Mouse (Mus musculus) liver, embryonic 11.5 days (tissue): ENCODE measurements at regions not wholly inside any gene's neighbourhood (a gene's known extent, or its start where the extent isn't known, plus 50 kb on each side); places are given as distances from the start of the nearest gene placed in this dataset.

Source experiments
- ATAC-seq: fragments of 200-750 bp; cut with Nextera tagmentation; replicated peaks from 2 replicates; pipeline ENCODE4 v1.8.0; 2017; ENCODE audit warnings: moderate number of reproducible peaks, mild to moderate bottlenecking, moderate TSS enrichment, moderate library complexity; ENCODE audit not compliant: low FRiP score
- DNase-seq: peaks from one replicate; pipeline ENCODE4 v3.0.0-alpha.2; 2017; ENCODE audit warnings: low spot score
- H3K27ac ChIP-seq: fragments of 300-500 bp; sonication (generic); 2 replicates; pipeline ENCODE4 v1.5.1; 2014; ENCODE audit warnings: mild to moderate bottlenecking, low read depth, low read length, control low read depth
- H3K27me3 ChIP-seq: fragments of 300-500 bp; sonication (generic); replicated peaks from 2 replicates; pipeline ENCODE4 v1.6.1; 2014; ENCODE audit warnings: low read length, mixed read lengths; ENCODE audit not compliant: control insufficient read depth, insufficient read depth
- H3K36me3 ChIP-seq: fragments of 300-500 bp; sonication (generic); 2 replicates; pipeline ENCODE4 v1.6.1; 2014; ENCODE audit warnings: mild to moderate bottlenecking, low read length, moderate library complexity, mixed read lengths; ENCODE audit not compliant: control insufficient read depth, insufficient read depth
- H3K4me1 ChIP-seq: fragments of 300-500 bp; sonication (generic); replicated peaks from 2 replicates; pipeline ENCODE4 v1.6.1; 2014; ENCODE audit warnings: low read length, mixed read lengths; ENCODE audit not compliant: control insufficient read depth, insufficient read depth
- H3K4me2 ChIP-seq: fragments of 300-500 bp; sonication (generic); 2 replicates; pipeline ENCODE4 v1.6.1; 2014; ENCODE audit warnings: mild to moderate bottlenecking, control low read depth, moderate library complexity
- H3K4me3 ChIP-seq: fragments of 300-500 bp; sonication (generic); 2 replicates; pipeline ENCODE4 v1.5.1; 2014; ENCODE audit warnings: low read depth, low read length, control low read depth
- H3K9ac ChIP-seq: fragments of 300-500 bp; sonication (generic); 2 replicates; pipeline ENCODE4 v1.6.1; 2014; ENCODE audit warnings: low read depth, low read length, control low read depth
- H3K9me3 ChIP-seq: fragments of 300-500 bp; sonication (generic); 2 replicates; pipeline ENCODE4 v1.6.1; 2016; ENCODE audit warnings: low read length, inconsistent platforms, mixed read lengths; ENCODE audit not compliant: control insufficient read depth
- WGBS: fragments of 180-500 bp; shearing (Covaris S2); extraction: QIAGEN DNeasy Blood & Tissue Kit; methylation state at CpG from one replicate; pipeline ENCODE4 v1.1.7; 2014; 5-methylcytosine and 5-hydroxymethylcytosine counted together

GRCm38 (mm10) chr2:115095351-115095750 lies 440.6 kb upstream of the Dph6 start:
- ATAC-seq (no peak), DNase-seq (no peak)
- Histone ChIP-seq H3K27me3 (no peaks in the 10 kb centered on the region), H3K4me1 (no peaks in the 10 kb centered on the region), H3K36me3 (no peaks in the 10 kb centered on the region), H3K4me3 (no peak overlapping the region), H3K9ac (no peak overlapping the region), H3K27ac (no peak overlapping the region), H3K9me3 (no peaks in the 10 kb centered on the region), H3K4me2 (no peak overlapping the region)
- WGBS = 80% methylated on average over 12 of the region's 12 CpGs

GRCm38 (mm10) chr2:115101501-115101900 lies 446.7 kb upstream of the Dph6 start:
- H3K4me3 ChIP-seq = no peak overlapping the region
- H3K27me3 ChIP-seq = no peaks in the 10 kb centered on the region
- no peak for DNase-seq
- no peak overlapping the region for H3K9ac ChIP-seq
- no peaks in the 10 kb centered on the region for H3K9me3 ChIP-seq
- WGBS = 78% methylated on average over 3 of the region's 3 CpGs
- H3K4me1 ChIP-seq = no peaks in the 10 kb centered on the region
- ATAC-seq = no peak
- no peak overlapping the region for H3K4me2 ChIP-seq
- no peaks in the 10 kb centered on the region for H3K36me3 ChIP-seq
- H3K27ac ChIP-seq = no peak overlapping the region

GRCm38 (mm10) chr2:115119429-115120205 lies 461.9 kb upstream of the BC052040 start:
- Histone ChIP-seq H3K4me1 (no peaks in the 10 kb centered on the region), H3K36me3 (no peaks in the 10 kb centered on the region), H3K27me3 (no peaks in the 10 kb centered on the region), H3K9me3 (no peaks in the 10 kb centered on the region), H3K27ac (no peak overlapping the region), H3K9ac (no peak overlapping the region), H3K4me3 (no peak overlapping the region), H3K4me2 (no peak overlapping the region)
- ATAC-seq = no peak
- no peak for DNase-seq
- 71% methylated on average over 9 of the region's 9 CpGs for WGBS

- Histone ChIP-seq H3K4me2 (no peak overlapping the region), H3K9ac (no peak overlapping the region)
- DNase-seq = no peak
Observed at GRCm38 (mm10) chr2:115120206-115120503, 461.4 kb upstream of the BC052040 start.

GRCm38 (mm10) chr2:115126625-115127369 lies 454.7 kb upstream of the BC052040 start:
- H3K4me2 ChIP-seq = no peak overlapping the region
- H3K9ac ChIP-seq = no peak overlapping the region
- H3K36me3 ChIP-seq = no peaks in the 10 kb centered on the region
- H3K27ac ChIP-seq = no peak overlapping the region
- H3K9me3 ChIP-seq = no peaks in the 10 kb centered on the region
- H3K27me3 ChIP-seq = no peaks in the 10 kb centered on the region
- H3K4me3 ChIP-seq = no peak overlapping the region
- ATAC-seq (no peak), DNase-seq (no peak)
- 84% methylated on average over 6 of the region's 6 CpGs for whole genome bisulfite sequencing
- no peaks in the 10 kb centered on the region for H3K4me1 ChIP-seq

More at GRCm38 (mm10) chr2:115120206-115120503, 461.4 kb upstream of the BC052040 start:
- H3K4me3 ChIP-seq = no peak overlapping the region
- H3K27ac ChIP-seq = no peak overlapping the region
- WGBS = 76% methylated on average over 3 of the region's 3 CpGs
- no peaks in the 10 kb centered on the region for H3K4me1 ChIP-seq
- no peak for ATAC-seq
- H3K27me3 ChIP-seq = no peaks in the 10 kb centered on the region
- no peaks in the 10 kb centered on the region for H3K9me3 ChIP-seq
- no peaks in the 10 kb centered on the region for H3K36me3 ChIP-seq

GRCm38 (mm10) chr2:115131746-115132145 lies 449.8 kb upstream of the BC052040 start:
- H3K4me1 ChIP-seq = no peaks in the 10 kb centered on the region
- 40% methylated on average over 2 of the region's 2 CpGs for WGBS

GRCm38 (mm10) chr2:115132165-115132592 lies 449.3 kb upstream of the BC052040 start:
- WGBS = 37% methylated on average over 1 of the region's 1 CpGs
- DNase-seq = no peak
- H3K9ac ChIP-seq = no peak overlapping the region

More at GRCm38 (mm10) chr2:115131746-115132145, 449.8 kb upstream of the BC052040 start:
- DNase-seq (no peak), ATAC-seq (no peak)
- Histone ChIP-seq H3K4me2 (no peak overlapping the region), H3K36me3 (no peaks in the 10 kb centered on the region), H3K27ac (no peak overlapping the region), H3K27me3 (no peaks in the 10 kb centered on the region), H3K9ac (no peak overlapping the region), H3K4me3 (no peak overlapping the region), H3K9me3 (no peaks in the 10 kb centered on the region)

GRCm38 (mm10) chr2:115141416-115141815 lies 440.1 kb upstream of the BC052040 start:
- ATAC-seq = no peak
- Histone ChIP-seq H3K4me1 (no peaks in the 10 kb centered on the region), H3K4me2 (no peak overlapping the region), H3K27ac (no peak overlapping the region), H3K9me3 (no peaks in the 10 kb centered on the region), H3K36me3 (no peaks in the 10 kb centered on the region), H3K27me3 (no peaks in the 10 kb centered on the region), H3K9ac (no peak overlapping the region), H3K4me3 (no peak overlapping the region)
- DNase-seq = no peak

More at GRCm38 (mm10) chr2:115132165-115132592, 449.3 kb upstream of the BC052040 start:
- Histone ChIP-seq H3K4me1 (no peaks in the 10 kb centered on the region), H3K27me3 (no peaks in the 10 kb centered on the region), H3K36me3 (no peaks in the 10 kb centered on the region), H3K4me2 (no peak overlapping the region), H3K4me3 (no peak overlapping the region), H3K9me3 (no peaks in the 10 kb centered on the region), H3K27ac (no peak overlapping the region)
- no peak for ATAC-seq

GRCm38 (mm10) chr2:115172111-115172510 lies 409.4 kb upstream of the BC052040 start:
- H3K9ac ChIP-seq = no peak overlapping the region
- DNase-seq (no peak), ATAC-seq (no peak)
- 73% methylated on average over 5 of the region's 5 CpGs for WGBS
- H3K27ac ChIP-seq = no peak overlapping the region
- H3K27me3 ChIP-seq = no peaks in the 10 kb centered on the region
- no peaks in the 10 kb centered on the region for H3K9me3 ChIP-seq
- H3K4me1 ChIP-seq = no peaks in the 10 kb centered on the region
- no peak overlapping the region for H3K4me2 ChIP-seq
- no peak overlapping the region for H3K4me3 ChIP-seq
- H3K36me3 ChIP-seq = no peaks in the 10 kb centered on the region
